Mouse (Mus musculus) brain, adult 2 months (tissue): ENCODE results near the gene Ttll10.
A peak's percentile ranks its signal among the peaks of the same experiment; 100 is the strongest.

Source experiments
- DNase-seq: peaks from one replicate; pipeline ENCODE4 v3.0.0; 2011; ENCODE audit warnings: low read depth, low spot score

Gene Ttll10

GRCm38 (mm10) chr4:156065156-156065894 lies 6.1 kb upstream of the Ttll10 start:
- DNase-seq = no peak

- no peak for DNase-seq
Measured at GRCm38 (mm10) chr4:156064510-156064897, 5.3 kb upstream of the Ttll10 start.

GRCm38 (mm10) chr4:156063861-156064509 lies 4.8 kb upstream of the Ttll10 start:
- peak; percentile 8 for DNase-seq

GRCm38 (mm10) chr4:156059713-156060112 lies 499 bp upstream of the Ttll10 start:
- no peak for DNase-seq

GRCm38 (mm10) chr4:156058826-156059225 lies 388 bp downstream of the Ttll10 start:
- DNase-seq = no peak

GRCm38 (mm10) chr4:156057702-156058101 lies 1.5 kb downstream of the Ttll10 start:
- no peak for DNase-seq

GRCm38 (mm10) chr4:156055173-156055572 lies 4.0 kb downstream of the Ttll10 start:
- no peak for DNase-seq

- DNase-seq = no peak
Measured at GRCm38 (mm10) chr4:156054606-156055005, 4.6 kb downstream of the Ttll10 start.

- no peak for DNase-seq
Measured at GRCm38 (mm10) chr4:156054130-156054529, 5.1 kb downstream of the Ttll10 start.

GRCm38 (mm10) chr4:156053113-156053512 lies 6.1 kb downstream of the Ttll10 start:
- DNase-seq = peak; percentile 34

- no peak for DNase-seq
Measured at GRCm38 (mm10) chr4:156050391-156050980, 8.7 kb downstream of the Ttll10 start.

- no peak for DNase-seq
Measured at GRCm38 (mm10) chr4:156049779-156050178, 9.4 kb downstream of the Ttll10 start.

GRCm38 (mm10) chr4:156044754-156045153 lies 14.5 kb downstream of the Ttll10 start:
- DNase-seq = no peak

GRCm38 (mm10) chr4:156034901-156035300 lies 24.3 kb downstream of the Ttll10 start:
- no peak for DNase-seq

GRCm38 (mm10) chr4:156034301-156034700 lies 24.9 kb downstream of the Ttll10 start:
- DNase-seq = no peak

- DNase-seq = peak; percentile 75
Measured at GRCm38 (mm10) chr4:156033476-156034119, 25.6 kb downstream of the Ttll10 start.

- DNase-seq = no peak
Measured at GRCm38 (mm10) chr4:156032856-156033255, 26.4 kb downstream of the Ttll10 start.

- peak; percentile 95 for DNase-seq
Measured at GRCm38 (mm10) chr4:156031593-156032391, 27.4 kb downstream of the Ttll10 start.

- DNase-seq = no peak
Measured at GRCm38 (mm10) chr4:156031255-156031592, 28.0 kb downstream of the Ttll10 start.

GRCm38 (mm10) chr4:156030651-156031118 lies 28.5 kb downstream of the Ttll10 start:
- no peak for DNase-seq

- no peak for DNase-seq
Measured at GRCm38 (mm10) chr4:156028580-156028979, 30.6 kb downstream of the Ttll10 start.
